8 mouse cellular contexts compared by ENCODE assay signal in the genomic region with DNA sequence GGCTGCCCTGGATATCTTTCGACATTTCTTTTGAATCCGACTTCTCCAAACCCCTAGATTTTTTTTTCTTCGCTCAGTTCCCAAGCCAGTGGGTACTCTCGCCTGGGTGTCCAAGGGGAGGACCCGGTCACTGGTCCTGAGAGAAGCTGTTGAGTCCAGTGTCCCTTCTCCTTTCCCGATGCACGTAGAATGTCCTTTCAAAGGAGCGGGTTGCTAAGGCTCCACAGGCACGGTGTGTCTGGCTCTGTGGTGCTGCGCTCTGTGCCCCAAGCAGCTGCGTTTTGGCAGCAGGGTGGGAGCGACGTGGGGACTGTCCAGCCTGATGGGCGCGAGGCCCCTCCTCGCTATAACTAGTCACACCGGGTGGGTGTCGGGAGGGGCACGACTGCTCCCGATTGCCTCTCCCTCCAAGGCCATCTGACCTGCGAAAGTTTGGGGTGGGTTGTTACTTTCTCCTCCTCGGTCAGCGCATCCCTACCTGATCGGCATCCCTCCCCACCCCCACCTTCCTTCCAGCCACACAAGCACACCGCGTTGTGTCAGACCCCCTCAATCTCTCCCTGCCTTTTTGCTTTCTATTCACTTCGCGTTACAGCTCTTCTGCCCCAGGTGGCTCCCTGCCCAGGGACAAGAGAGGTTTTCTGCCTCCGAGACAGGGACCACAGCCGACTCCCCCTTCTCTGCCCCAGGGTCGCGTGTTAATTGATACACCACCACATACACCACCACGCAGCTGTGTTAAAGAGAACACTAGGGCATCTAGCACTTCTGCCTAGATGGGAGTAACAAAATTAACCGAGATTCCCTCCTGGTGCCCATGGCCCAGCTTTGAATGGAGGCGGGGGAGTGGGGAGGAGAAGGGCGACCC. TPM values are rescaled to one million over a fixed set of nuclear protein-coding genes. Genes with fewer than 3 reads are reported as not detected.
DNase-seq lines count a peak whose midpoint lies in the region; ATAC-seq and TF ChIP-seq lines count a peak whose summit lies in the region.

No protein-coding gene starts in this region.

- H3K9me3 ChIP-seq in E14TG2a.4 (ENCODE audit: low read length): no peaks in the 10 kb centered on the region
- no peaks in the 10 kb centered on the region for H3K9me3 ChIP-seq in embryonic facial prominence, embryonic 13.5 days
- no peaks in the 10 kb centered on the region for H3K9me3 ChIP-seq in hindbrain, embryonic 13.5 days
- no peaks in the 10 kb centered on the region for H3K9me3 ChIP-seq in lung, postnatal 0 days (ENCODE audit: low read length)
- no peaks in the 10 kb centered on the region for H3K9me3 ChIP-seq in stomach, embryonic 16.5 days (replicated peaks; ENCODE audit: control insufficient read depth, low read length)

- TF ChIP-seq CTCF in E14TG2a.4 (conservative IDR thresholded peaks at IDR 0.05; ENCODE audit: low read length): no peak
- no peak for TF ChIP-seq CTCF in lung, postnatal 0 days (IDR thresholded peaks at IDR 0.05)

- H3K4me2 ChIP-seq in embryonic facial prominence, embryonic 13.5 days: peak overlapping the region; percentile 96
- peak overlapping the region; percentile 94 for H3K4me2 ChIP-seq in hindbrain, embryonic 13.5 days
- H3K4me2 ChIP-seq in lung, postnatal 0 days (replicated peaks; ENCODE audit: low read depth, low read length): peak overlapping the region; percentile 82
- H3K4me2 ChIP-seq in stomach, embryonic 16.5 days (ENCODE audit: low read depth, low read length): peak overlapping the region; percentile 92

- peak; percentile 8 to 26 for DNase-seq in cerebellum, postnatal 25 days
- DNase-seq in cerebellum, adult 11 months: no peak
- peak; percentile 14 for DNase-seq in lung, postnatal 0 days (ENCODE audit: low spot score)
- DNase-seq in gastrocnemius, postnatal 4 days (ENCODE audit: low spot score in 2 of 2): no peak

- H3K9ac ChIP-seq in embryonic facial prominence, embryonic 13.5 days: peak overlapping the region; percentile 79
- peak overlapping the region; percentile 83 for H3K9ac ChIP-seq in hindbrain, embryonic 13.5 days
- H3K9ac ChIP-seq in lung, postnatal 0 days (replicated peaks; ENCODE audit: low read depth): 0 out of 2 replicates have a peak overlapping the region, but pooled peaks have one; percentile 20
- peak overlapping the region; percentile 83 for H3K9ac ChIP-seq in stomach, embryonic 16.5 days (ENCODE audit: low read length)

- no peaks in the 10 kb centered on the region for H3K36me3 ChIP-seq in E14TG2a.4 (ENCODE audit: insufficient read depth, low read length)
- H3K36me3 ChIP-seq in embryonic facial prominence, embryonic 13.5 days: no peaks in the 10 kb centered on the region
- H3K36me3 ChIP-seq in hindbrain, embryonic 13.5 days: no peaks in the 10 kb centered on the region
- H3K36me3 ChIP-seq in lung, postnatal 0 days (ENCODE audit: insufficient read depth, low read length): no peaks in the 10 kb centered on the region
- no peaks in the 10 kb centered on the region for H3K36me3 ChIP-seq in stomach, embryonic 16.5 days (ENCODE audit: control insufficient read depth, insufficient read depth, low read length)

- ATAC-seq in embryonic facial prominence, embryonic 13.5 days (ENCODE audit: insufficient number of reproducible peaks, insufficient read depth, low FRiP score, low TSS enrichment, low read depth): 0 out of 2 replicates have a peak, but pooled peaks have one; percentile 16
- ATAC-seq in hindbrain, embryonic 13.5 days (ENCODE audit: low FRiP score): peak; percentile 64
- peak; percentile 24 for ATAC-seq in lung, postnatal 0 days
- ATAC-seq in stomach, embryonic 16.5 days (ENCODE audit: insufficient read depth, low FRiP score): peak; percentile 42; the same call in 1 of the 2 replicates

- H3K27me3 ChIP-seq in E14TG2a.4 (ENCODE audit: insufficient read depth, low read length): peaks cover 54% of the 10 kb centered on the region
- H3K27me3 ChIP-seq in embryonic facial prominence, embryonic 13.5 days: peaks cover 7% of the 10 kb centered on the region; the same call in 1 of the 2 replicates
- peaks cover 22% of the 10 kb centered on the region for H3K27me3 ChIP-seq in hindbrain, embryonic 13.5 days
- no peaks in the 10 kb centered on the region for H3K27me3 ChIP-seq in lung, postnatal 0 days (replicated peaks; ENCODE audit: insufficient read depth, low read length)
- H3K27me3 ChIP-seq in stomach, embryonic 16.5 days (ENCODE audit: control insufficient read depth, insufficient read depth, low read length): no peaks in the 10 kb centered on the region; the same call in 1 of the 2 replicates

- H3K4me3 ChIP-seq in E14TG2a.4 (replicated peaks; ENCODE audit: low read length): peak overlapping the region; percentile 81
- H3K4me3 ChIP-seq in embryonic facial prominence, embryonic 13.5 days: peak overlapping the region; percentile 80
- H3K4me3 ChIP-seq in hindbrain, embryonic 13.5 days: peak overlapping the region; percentile 73
- peak overlapping the region; percentile 58 for H3K4me3 ChIP-seq in lung, postnatal 0 days (ENCODE audit: low read depth, low read length)
- H3K4me3 ChIP-seq in stomach, embryonic 16.5 days (replicated peaks; ENCODE audit: low read length): peak overlapping the region; percentile 79

- peaks cover 17% of the 10 kb centered on the region for H3K4me1 ChIP-seq in E14TG2a.4 (replicated peaks; ENCODE audit: low read depth, low read length)
- H3K4me1 ChIP-seq in embryonic facial prominence, embryonic 13.5 days: peaks cover 33% of the 10 kb centered on the region
- H3K4me1 ChIP-seq in hindbrain, embryonic 13.5 days (replicated peaks): peaks cover 40% of the 10 kb centered on the region
- H3K4me1 ChIP-seq in lung, postnatal 0 days (ENCODE audit: insufficient read depth, low read depth, low read length): peaks cover 7% of the 10 kb centered on the region; the same call in 1 of the 2 replicates
- peaks cover 11% of the 10 kb centered on the region for H3K4me1 ChIP-seq in stomach, embryonic 16.5 days (ENCODE audit: control insufficient read depth, insufficient read depth, low read length)

- WGBS in embryonic facial prominence, embryonic 13.5 days: 1% methylated on average over 36 of the region's 36 CpGs
- 1% methylated on average over 36 of the region's 36 CpGs for WGBS in hindbrain, embryonic 13.5 days
- 8% methylated on average over 36 of the region's 36 CpGs for WGBS in lung, postnatal 0 days
- 9% methylated on average over 36 of the region's 36 CpGs for WGBS in stomach, embryonic 16.5 days

- no peak for TF ChIP-seq EP300 in lung, postnatal 0 days (IDR thresholded peaks at IDR 0.05)

- H3K27ac ChIP-seq in embryonic facial prominence, embryonic 13.5 days: peak overlapping the region; percentile 84
- peak overlapping the region; percentile 85 for H3K27ac ChIP-seq in hindbrain, embryonic 13.5 days
- H3K27ac ChIP-seq in lung, postnatal 0 days (ENCODE audit: low read length): no peak overlapping the region
- H3K27ac ChIP-seq in stomach, embryonic 16.5 days (ENCODE audit: low read length): peak overlapping the region; percentile 62; the same call in 1 of the 2 replicates

RNA-seq across cellular contexts. Expression of gene Samd5, which starts 0.8 kb away (rescaled TPM):
- polyA plus RNA-seq in embryonic facial prominence, embryonic 13.5 days (2015; fragmentation: Nextera tagmentation; extraction: Ambion mirVana): 13.8 and 15.2 TPM in 2 replicates
- 4.9 and 6.8 TPM in 2 replicates for polyA plus RNA-seq in hindbrain, embryonic 13.5 days (2015; fragmentation: Nextera tagmentation; extraction: Ambion mirVana)
- 6.2 and 7.1 TPM in 2 replicates for polyA plus RNA-seq in lung, postnatal 0 days (2015; fragmentation: Nextera tagmentation; extraction: Ambion mirVana)
- polyA plus RNA-seq in stomach, embryonic 16.5 days (2015; fragmentation: Nextera tagmentation; extraction: Ambion mirVana): 5.4 TPM in 2 replicates
- 1 to 10 TPM; 2.7 to 3.4 TPM for total RNA-seq in gastrocnemius, postnatal 4 days (2021)

Comparison
In these comparisons a context has a peak if more than half of its experiments do, and no peak if none do; other contexts are left out.
1. DNase-seq: peak in cerebellum, postnatal 25 days (2 of 2) and lung, postnatal 0 days (single experiment); none in cerebellum, adult 11 months (single experiment) and gastrocnemius, postnatal 4 days (0 of 2).
2. H3K9ac ChIP-seq: peak in every context shown above with its lines; median percentile 83 in hindbrain, embryonic 13.5 days; 83 in stomach, embryonic 16.5 days; 79 in embryonic facial prominence, embryonic 13.5 days; 20 in lung, postnatal 0 days.
3. Peak in every context shown above with its lines, with median percentiles within 50 percentile points of each other: H3K4me3 ChIP-seq, ATAC-seq and H3K4me2 ChIP-seq.